Mouse (Mus musculus): ENCODE results near the gene Vtcn1. TPM values are rescaled to one million over a fixed set of nuclear protein-coding genes. Genes with fewer than 3 reads are reported as not detected.
A peak's percentile ranks its signal among the peaks of the same experiment; 100 is the strongest.

Vtcn1 gene
- total and polyA plus RNA-seq, 3 experiments: 0.05 TPM; not detected in 2

GRCm38 (mm10) chr3:100910621-100911020 lies 85.4 kb downstream of the Vtcn1 start:
- ATAC-seq (ENCODE audit: extremely low read depth, insufficient number of reproducible peaks, low FRiP score, poor library complexity, severe bottlenecking) (no peak), DNase-seq (ENCODE audit: low spot score) (no peak)
- Histone ChIP-seq H3K9me3 (replicated peaks) (no peaks in the 10 kb centered on the region), H3K4me1 (ENCODE audit: insufficient read depth, low read depth, low read length) (peaks cover 3% of the 10 kb centered on the region; the same call in 1 of the 2 replicates), H3K4me3 (ENCODE audit: low read depth, low read length) (no peak overlapping the region), H3K27me3 (ENCODE audit: insufficient read depth, low read length) (peaks cover 24% of the 10 kb centered on the region), H3K36me3 (replicated peaks) (no peaks in the 10 kb centered on the region)
- TF ChIP-seq GATA2 (IDR thresholded peaks at IDR 0.05; ENCODE audit: borderline replicate concordance, low read depth, low read length): no peak
- TF ChIP-seq TAL1 (conservative IDR thresholded peaks at IDR 0.05; ENCODE audit: low read depth, low read length): no peak
- TF ChIP-seq POLR2AphosphoS5 (IDR thresholded peaks at IDR 0.05; ENCODE audit: insufficient replicate concordance, low read depth, low read length): no peak
- TF ChIP-seq CTCF (IDR thresholded peaks at IDR 0.05; ENCODE audit: low read depth, low read length): no peak
- no peak for TF ChIP-seq GATA1 (IDR thresholded peaks at IDR 0.05; ENCODE audit: borderline replicate concordance, low read length)

GRCm38 (mm10) chr3:100911026-100911425 lies 85.8 kb downstream of the Vtcn1 start:
- ATAC-seq (ENCODE audit: extremely low read depth, insufficient number of reproducible peaks, low FRiP score, poor library complexity, severe bottlenecking): no peak
- H3K36me3 ChIP-seq (replicated peaks): no peaks in the 10 kb centered on the region
- H3K4me3 ChIP-seq (ENCODE audit: low read depth, low read length): no peak overlapping the region
- DNase-seq (ENCODE audit: low spot score): no peak
- H3K27me3 ChIP-seq (ENCODE audit: insufficient read depth, low read length): peaks cover 24% of the 10 kb centered on the region
- TF ChIP-seq TAL1 (conservative IDR thresholded peaks at IDR 0.05; ENCODE audit: low read depth, low read length) (no peak), CTCF (IDR thresholded peaks at IDR 0.05; ENCODE audit: low read depth, low read length) (no peak), POLR2AphosphoS5 (IDR thresholded peaks at IDR 0.05; ENCODE audit: insufficient replicate concordance, low read depth, low read length) (no peak), GATA2 (IDR thresholded peaks at IDR 0.05; ENCODE audit: borderline replicate concordance, low read depth, low read length) (no peak), GATA1 (IDR thresholded peaks at IDR 0.05; ENCODE audit: borderline replicate concordance, low read length) (no peak)
- peaks cover 3% of the 10 kb centered on the region; the same call in 1 of the 2 replicates for H3K4me1 ChIP-seq (ENCODE audit: insufficient read depth, low read depth, low read length)
- H3K9me3 ChIP-seq (replicated peaks): no peaks in the 10 kb centered on the region

DNA sequence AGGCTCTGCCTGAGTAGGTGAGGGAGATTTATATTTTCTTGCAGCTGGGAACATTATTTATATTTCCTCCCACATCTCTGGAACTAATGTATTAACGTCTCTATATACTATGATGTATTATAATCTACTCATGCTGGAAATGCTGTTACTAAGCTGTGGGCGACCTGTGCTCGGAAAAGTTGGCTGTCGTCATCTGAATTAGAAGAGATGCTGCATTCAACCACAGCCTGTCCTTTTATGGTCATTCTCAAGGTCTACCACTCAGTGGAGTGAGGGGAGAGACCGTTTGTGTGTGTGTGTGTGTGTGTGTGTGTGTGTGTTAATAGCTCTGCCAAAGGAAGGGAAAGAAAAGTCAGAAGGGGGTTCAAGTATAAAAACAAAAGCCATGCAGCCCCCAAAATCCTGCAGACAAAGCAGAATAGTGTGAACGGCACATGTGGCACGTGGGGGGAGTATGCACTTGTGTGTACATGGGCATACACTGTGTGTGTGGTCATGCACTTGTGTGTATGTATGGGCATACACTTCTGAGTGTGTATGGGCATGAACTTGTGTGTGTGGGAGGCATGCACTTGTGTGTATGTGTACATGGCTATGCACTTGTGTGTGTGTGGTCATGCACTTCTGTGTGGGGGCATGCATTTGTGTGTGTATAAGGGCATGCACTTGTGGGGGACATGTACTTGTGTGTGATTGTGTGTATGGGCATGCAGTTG lies 86.4 kb downstream of the Vtcn1 start:
- Histone ChIP-seq H3K27me3 (ENCODE audit: insufficient read depth, low read length) (peaks cover 22% of the 10 kb centered on the region), H3K36me3 (replicated peaks) (no peaks in the 10 kb centered on the region), H3K4me3 (ENCODE audit: low read depth, low read length) (no peak overlapping the region; the same call in 1 of the 2 replicates), H3K9me3 (replicated peaks) (no peaks in the 10 kb centered on the region), H3K4me1 (ENCODE audit: insufficient read depth, low read depth, low read length) (peaks cover 4% of the 10 kb centered on the region; the same call in 1 of the 2 replicates)
- ATAC-seq (ENCODE audit: extremely low read depth, insufficient number of reproducible peaks, low FRiP score, poor library complexity, severe bottlenecking) (no peak), DNase-seq (ENCODE audit: low spot score) (no peak)
- no peak for TF ChIP-seq GATA1 (IDR thresholded peaks at IDR 0.05; ENCODE audit: borderline replicate concordance, low read length)
- TF ChIP-seq GATA2 (IDR thresholded peaks at IDR 0.05; ENCODE audit: borderline replicate concordance, low read depth, low read length): no peak
- TF ChIP-seq POLR2AphosphoS5 (IDR thresholded peaks at IDR 0.05; ENCODE audit: insufficient replicate concordance, low read depth, low read length): no peak
- no peak for TF ChIP-seq CTCF (IDR thresholded peaks at IDR 0.05; ENCODE audit: low read depth, low read length)
- no peak for TF ChIP-seq TAL1 (conservative IDR thresholded peaks at IDR 0.05; ENCODE audit: low read depth, low read length)

DNA sequence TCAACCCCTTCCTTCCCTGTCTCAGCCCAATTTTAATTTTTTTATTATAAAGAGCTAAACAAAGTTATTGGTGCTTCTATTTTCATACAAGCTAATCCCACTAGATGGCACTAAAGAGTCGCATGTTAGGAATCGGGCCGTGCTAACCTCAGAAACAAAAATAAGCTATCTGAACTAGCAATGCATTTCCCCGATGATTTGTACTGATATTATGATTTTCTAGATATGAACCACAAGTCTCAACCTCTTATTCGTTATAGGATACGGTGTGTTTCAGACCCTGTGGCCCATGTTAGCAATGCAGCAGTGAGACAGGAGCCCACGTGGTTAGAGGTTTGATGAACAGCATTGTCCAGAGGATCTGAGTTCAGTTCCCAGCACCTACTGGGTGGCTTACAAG lies 91.6 kb downstream of the Vtcn1 start:
- peak; percentile 29 for DNase-seq (ENCODE audit: low spot score)
- Histone ChIP-seq H3K4me3 (ENCODE audit: low read depth, low read length) (no peak overlapping the region), H3K9me3 (replicated peaks) (no peaks in the 10 kb centered on the region), H3K27me3 (ENCODE audit: insufficient read depth, low read length) (peaks cover 17% of the 10 kb centered on the region), H3K36me3 (replicated peaks) (no peaks in the 10 kb centered on the region), H3K4me1 (ENCODE audit: insufficient read depth, low read depth, low read length) (peaks cover 27% of the 10 kb centered on the region)
- TF ChIP-seq CTCF (IDR thresholded peaks at IDR 0.05; ENCODE audit: low read depth, low read length) (0 out of 2 replicates have a peak, but pooled peaks have one; percentile 9), GATA1 (IDR thresholded peaks at IDR 0.05; ENCODE audit: borderline replicate concordance, low read length) (no peak), GATA2 (IDR thresholded peaks at IDR 0.05; ENCODE audit: borderline replicate concordance, low read depth, low read length) (no peak), TAL1 (conservative IDR thresholded peaks at IDR 0.05; ENCODE audit: low read depth, low read length) (no peak), POLR2AphosphoS5 (IDR thresholded peaks at IDR 0.05; ENCODE audit: insufficient replicate concordance, low read depth, low read length) (no peak)
- no peak for ATAC-seq (ENCODE audit: extremely low read depth, insufficient number of reproducible peaks, low FRiP score, poor library complexity, severe bottlenecking)

GRCm38 (mm10) chr3:100920611-100921140 lies 95.4 kb downstream of the Vtcn1 start:
- peaks cover 15% of the 10 kb centered on the region for H3K27me3 ChIP-seq (ENCODE audit: insufficient read depth, low read length)
- no peak for DNase-seq (ENCODE audit: low spot score)
- H3K4me3 ChIP-seq (ENCODE audit: low read depth, low read length): peak overlapping the region; percentile 35; the same call in 1 of the 2 replicates
- no peaks in the 10 kb centered on the region for H3K36me3 ChIP-seq (replicated peaks)
- no peaks in the 10 kb centered on the region for H3K9me3 ChIP-seq (replicated peaks)
- ATAC-seq (ENCODE audit: extremely low read depth, insufficient number of reproducible peaks, low FRiP score, poor library complexity, severe bottlenecking): no peak
- TF ChIP-seq POLR2AphosphoS5 (IDR thresholded peaks at IDR 0.05; ENCODE audit: insufficient replicate concordance, low read depth, low read length): no peak
- TF ChIP-seq TAL1 (conservative IDR thresholded peaks at IDR 0.05; ENCODE audit: low read depth, low read length): no peak
- TF ChIP-seq CTCF (IDR thresholded peaks at IDR 0.05; ENCODE audit: low read depth, low read length): no peak
- H3K4me1 ChIP-seq (ENCODE audit: insufficient read depth, low read depth, low read length): peaks cover 43% of the 10 kb centered on the region

GRCm38 (mm10) chr3:100921825-100922505 lies 96.7 kb downstream of the Vtcn1 start, which contains the start of gene Trim45:
Gene Trim45 (plus strand): TSS chr3:100922202.
- ATAC-seq (ENCODE audit: extremely low read depth, insufficient number of reproducible peaks, low FRiP score, poor library complexity, severe bottlenecking) (peak; percentile 97), DNase-seq (ENCODE audit: low spot score) (peak; percentile 95)
- Histone ChIP-seq H3K36me3 (replicated peaks) (no peaks in the 10 kb centered on the region), H3K4me1 (ENCODE audit: insufficient read depth, low read depth, low read length) (peaks cover 39% of the 10 kb centered on the region), H3K4me3 (ENCODE audit: low read depth, low read length) (peak within 1 kb of the TSS; percentile 72), H3K27me3 (ENCODE audit: insufficient read depth, low read length) (peaks cover 15% of the 10 kb centered on the region), H3K9me3 (replicated peaks) (no peaks in the 10 kb centered on the region)
- TF ChIP-seq GATA2 (IDR thresholded peaks at IDR 0.05; ENCODE audit: borderline replicate concordance, low read depth, low read length) (no peak), CTCF (IDR thresholded peaks at IDR 0.05; ENCODE audit: low read depth, low read length) (no peak), TAL1 (conservative IDR thresholded peaks at IDR 0.05; ENCODE audit: low read depth, low read length) (no peak), POLR2AphosphoS5 (IDR thresholded peaks at IDR 0.05; ENCODE audit: insufficient replicate concordance, low read depth, low read length) (no peak), GATA1 (IDR thresholded peaks at IDR 0.05; ENCODE audit: borderline replicate concordance, low read length) (no peak)

Measured in G1E (cell line).